Mouse (Mus musculus): ENCODE data around the gene Jpt2.
"Not testable (repeated sequence)": the region's sequence is repeated elsewhere in the genome, so short reads cannot be mapped to it uniquely, and the experiment has no call there.

Jpt2 gene

GRCm38 (mm10) chr17:24960135-24960851 lies at the start of gene Jpt2:
Jpt2 (minus strand) TSS chr17:24960689.
- peak; percentile 95 to 98 for DNase-seq (ENCODE audit: low spot score in 2 of 2)

GRCm38 (mm10) chr17:25007480-25007879 lies 47.0 kb upstream of the Jpt2 start:
- DNase-seq (ENCODE audit: low spot score in 2 of 2), result no peak

- DNase-seq (ENCODE audit: low spot score in 2 of 2), result no peak
These were observed 44.6 kb upstream of the Jpt2 start for GRCm38 (mm10) chr17:25005102-25005501.

GRCm38 (mm10) chr17:24994721-24995120 lies 34.2 kb upstream of the Jpt2 start:
- DNase-seq (ENCODE audit: low spot score in 2 of 2), result no peak

- DNase-seq (ENCODE audit: low spot score in 2 of 2), result peak; percentile 36 to 43
These were observed 26.7 kb upstream of the Jpt2 start for GRCm38 (mm10) chr17:24987221-24987620.

GRCm38 (mm10) chr17:24960852-24961715 lies 595 bp upstream of the Jpt2 start:
- no peak for DNase-seq (ENCODE audit: low spot score in 2 of 2)

- DNase-seq (ENCODE audit: low spot score in 2 of 2), result no peak
These were observed 1.1 kb downstream of the Jpt2 start for GRCm38 (mm10) chr17:24959371-24959770.

- DNase-seq (ENCODE audit: low spot score in 2 of 2), result no peak
These were observed 7.2 kb downstream of the Jpt2 start for GRCm38 (mm10) chr17:24953291-24953690.

- no peak for DNase-seq (ENCODE audit: low spot score in 2 of 2)
These were observed 9.8 kb downstream of the Jpt2 start for GRCm38 (mm10) chr17:24950671-24951070.

- DNase-seq (ENCODE audit: low spot score in 2 of 2), result no peak
These were observed 12.3 kb downstream of the Jpt2 start for GRCm38 (mm10) chr17:24948204-24948603.

GRCm38 (mm10) chr17:24943589-24943988 lies 16.9 kb downstream of the Jpt2 start:
- not testable (repeated sequence) for DNase-seq (ENCODE audit: low spot score in 2 of 2)

- peak; percentile 57 to 82 for DNase-seq (ENCODE audit: low spot score in 2 of 2)
These were observed 17.5 kb downstream of the Jpt2 start for GRCm38 (mm10) chr17:24943036-24943435.

GRCm38 (mm10) chr17:24942453-24942852 lies 18.0 kb downstream of the Jpt2 start:
- DNase-seq (ENCODE audit: low spot score in 2 of 2), result peak; percentile 25 to 62

GRCm38 (mm10) chr17:24937266-24937665 lies 23.2 kb downstream of the Jpt2 start:
- no peak for DNase-seq (ENCODE audit: low spot score in 2 of 2)

GRCm38 (mm10) chr17:24936259-24937237 lies 23.9 kb downstream of the Jpt2 start, which contains the start of gene Mapk8ip3:
Mapk8ip3 (minus strand) TSS chr17:24936977.
- peak; percentile 95 to 96 for DNase-seq (ENCODE audit: low spot score in 2 of 2)

- DNase-seq (ENCODE audit: low spot score in 2 of 2), result no peak
These were observed 24.8 kb downstream of the Jpt2 start for GRCm38 (mm10) chr17:24935666-24936065.

- DNase-seq (ENCODE audit: low spot score in 2 of 2), result no peak
These were observed 25.6 kb downstream of the Jpt2 start for GRCm38 (mm10) chr17:24934926-24935325.

GRCm38 (mm10) chr17:24933163-24933562 lies 27.3 kb downstream of the Jpt2 start:
- no peak for DNase-seq (ENCODE audit: low spot score in 2 of 2)

GRCm38 (mm10) chr17:24932431-24932830 lies 28.1 kb downstream of the Jpt2 start:
- DNase-seq (ENCODE audit: low spot score in 2 of 2), result no peak

GRCm38 (mm10) chr17:24929506-24929905 lies 31.0 kb downstream of the Jpt2 start:
- no peak for DNase-seq (ENCODE audit: low spot score in 2 of 2)

GRCm38 (mm10) chr17:24923246-24923645 lies 37.2 kb downstream of the Jpt2 start:
- DNase-seq (ENCODE audit: low spot score in 2 of 2), result no peak

- DNase-seq (ENCODE audit: low spot score in 2 of 2), result no peak
These were observed 46.5 kb downstream of the Jpt2 start for GRCm38 (mm10) chr17:24913984-24914383.
